Mouse (Mus musculus) C2C12 (cell line): ENCODE measurements at regions not wholly inside any gene's neighbourhood (a gene's known extent, or its start where the extent isn't known, plus 50 kb on each side); places are given as distances from the start of the nearest gene placed in this dataset.

Experiments
- CTCF ChIP-seq: IDR thresholded peaks from one replicate; pipeline ENCODE4 v1.5.1; 2011; ENCODE audit not compliant: control insufficient read depth, insufficient read depth, insufficient read length
- USF1 ChIP-seq: IDR thresholded peaks from one replicate; pipeline ENCODE4 v1.6.1; 2011; ENCODE audit warnings: low read depth, mild to moderate bottlenecking, control low read depth, moderate library complexity

GRCm38 (mm10) chr19:6647216-6647615, 104.4 kb upstream of the Slc22a12 start:
- no peak for TF ChIP-seq CTCF
- TF ChIP-seq USF1: no peak
